Mouse (Mus musculus) stomach, postnatal 0 days (tissue): ENCODE measurements around the gene Mctp1. TPM values are rescaled to one million over a fixed set of nuclear protein-coding genes. Genes with fewer than 3 reads are reported as not detected.
A peak's percentile ranks its signal among the peaks of the same experiment; 100 is the strongest.

Experiments used
- ATAC-seq: fragments of 200-750 bp; cut with Nextera tagmentation; 2 replicates; pipeline ENCODE4 v1.8.0; 2017; ENCODE audit not compliant: low FRiP score, low TSS enrichment
- DNase-seq: peaks from one replicate; pipeline ENCODE4 v3.0.0-alpha.2; 2016; ENCODE audit warnings: low spot score
- H3K27ac ChIP-seq: fragments of 300-500 bp; sonication (generic); replicated peaks from 2 replicates; pipeline ENCODE4 v1.5.1; 2014; ENCODE audit warnings: mild to moderate bottlenecking, control low read depth
- H3K27me3 ChIP-seq: fragments of 300-500 bp; sonication (generic); 2 replicates; pipeline ENCODE4 v1.6.1; 2014; ENCODE audit warnings: low read length; ENCODE audit not compliant: control insufficient read depth, insufficient read depth
- H3K36me3 ChIP-seq: fragments of 300-500 bp; sonication (generic); 2 replicates; pipeline ENCODE4 v1.6.1; 2014; ENCODE audit warnings: low read length, mixed read lengths; ENCODE audit not compliant: control insufficient read depth, insufficient read depth
- H3K4me1 ChIP-seq: fragments of 300-500 bp; sonication (generic); replicated peaks from 2 replicates; pipeline ENCODE4 v1.6.1; 2014; ENCODE audit warnings: antibody characterized with exemption; ENCODE audit not compliant: control insufficient read depth, insufficient read depth
- H3K4me2 ChIP-seq: fragments of 300-500 bp; sonication (generic); replicated peaks from 2 replicates; pipeline ENCODE4 v1.6.1; 2014; ENCODE audit warnings: low read depth, mild to moderate bottlenecking, control low read depth, moderate library complexity
- H3K4me3 ChIP-seq: fragments of 300-500 bp; sonication (generic); 2 replicates; pipeline ENCODE4 v1.5.1; 2014; ENCODE audit warnings: low read depth, low read length, control low read depth
- H3K9ac ChIP-seq: fragments of 300-500 bp; sonication (generic); 2 replicates; pipeline ENCODE4 v1.6.1; 2014; ENCODE audit warnings: mild to moderate bottlenecking, low read length, control low read depth, mixed read lengths
- H3K9me3 ChIP-seq: fragments of 300-500 bp; sonication (generic); 2 replicates; pipeline ENCODE4 v1.6.1; 2016; ENCODE audit warnings: low read length; ENCODE audit not compliant: control insufficient read depth
- CTCF ChIP-seq: IDR thresholded peaks from 2 replicates; pipeline ENCODE4 v1.5.1; 2016; ENCODE audit warnings: antibody characterized with exemption, low read depth, mild to moderate bottlenecking, moderate library complexity
- EP300 ChIP-seq: optimal IDR thresholded peaks from 2 replicates; pipeline ENCODE3; 2016; ENCODE audit warnings: antibody characterized with exemption
- WGBS: fragments of 180-500 bp; shearing (Covaris S2); extraction: QIAGEN DNeasy Blood & Tissue Kit; methylation state at CpG from one replicate; pipeline ENCODE4 v1.1.7; 2014; 5-methylcytosine and 5-hydroxymethylcytosine counted together
- polyA plus RNA-seq: library from polyadenylated mRNA; unstranded; fragments of >200 nt; fragmentation: Nextera tagmentation; extraction: Ambion mirVana; gene quantifications from 2 replicates; pipeline ENCODE4 v1.2.1, GENCODE M21; 2015

The Mctp1 gene
- polyA plus RNA-seq, 1 experiment from 2014 or later = 1.1 TPM

DNA sequence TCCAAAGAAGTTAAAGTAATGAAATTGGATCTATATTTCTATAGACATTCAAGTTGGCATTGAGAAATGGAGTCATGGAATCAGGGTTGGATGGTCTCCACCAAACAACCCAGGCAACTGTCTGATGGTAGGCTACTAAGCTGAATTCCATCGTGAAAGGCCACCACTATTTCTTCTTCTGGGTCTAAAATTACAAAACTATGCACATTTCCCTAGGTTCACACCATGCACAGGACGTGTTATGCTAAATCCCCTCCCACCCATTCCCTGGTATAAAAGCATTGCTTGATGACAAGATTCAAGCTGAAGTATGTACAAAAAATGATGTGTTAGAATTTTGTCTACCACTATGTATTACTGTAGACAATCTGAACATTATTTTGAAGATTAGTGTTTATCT lies 634.5 kb downstream of the Mctp1 start:
- DNase-seq (no peak), ATAC-seq (no peak)
- H3K4me3 ChIP-seq = no peak overlapping the region
- H3K9ac ChIP-seq = no peak overlapping the region
- H3K9me3 ChIP-seq = no peaks in the 10 kb centered on the region
- H3K36me3 ChIP-seq = no peaks in the 10 kb centered on the region
- H3K4me2 ChIP-seq = no peak overlapping the region
- no peaks in the 10 kb centered on the region for H3K27me3 ChIP-seq
- H3K27ac ChIP-seq = no peak overlapping the region
- 79% methylated on average over 2 of the region's 2 CpGs for WGBS
- no peaks in the 10 kb centered on the region for H3K4me1 ChIP-seq
- TF ChIP-seq EP300 (no peak), CTCF (no peak)

DNA sequence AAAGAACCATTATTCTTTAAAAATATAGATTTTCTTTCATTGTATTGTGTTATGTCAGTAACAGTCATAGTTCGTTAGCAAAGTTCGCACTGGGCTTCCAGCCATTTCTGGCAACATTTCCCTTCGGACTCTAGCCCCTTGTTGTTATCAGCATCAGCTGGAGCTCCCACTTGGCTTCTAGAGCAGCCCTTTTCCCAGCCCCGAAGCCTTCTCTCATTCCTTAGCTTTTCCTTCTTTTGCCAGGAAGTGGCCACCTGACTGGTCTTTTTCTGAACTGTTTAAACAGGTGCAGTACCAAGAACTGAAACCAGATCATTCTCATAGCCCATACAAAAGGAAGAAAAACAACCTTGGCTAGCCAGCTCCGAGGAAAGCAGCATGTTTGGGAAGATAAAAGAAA lies 645.3 kb downstream of the Mctp1 start:
- ATAC-seq = peak; percentile 38; the same call in 1 of the 2 replicates
- H3K9ac ChIP-seq = no peak overlapping the region
- no peaks in the 10 kb centered on the region for H3K9me3 ChIP-seq
- H3K4me2 ChIP-seq = peak overlapping the region; percentile 4
- no peak overlapping the region for H3K4me3 ChIP-seq
- H3K27me3 ChIP-seq = no peaks in the 10 kb centered on the region
- no peak overlapping the region for H3K27ac ChIP-seq
- no peaks in the 10 kb centered on the region for H3K36me3 ChIP-seq
- H3K4me1 ChIP-seq = no peaks in the 10 kb centered on the region
- DNase-seq = peak; percentile 18
- TF ChIP-seq CTCF = no peak
- TF ChIP-seq EP300 = no peak
- 53% methylated on average over 5 of the region's 5 CpGs for WGBS

DNA sequence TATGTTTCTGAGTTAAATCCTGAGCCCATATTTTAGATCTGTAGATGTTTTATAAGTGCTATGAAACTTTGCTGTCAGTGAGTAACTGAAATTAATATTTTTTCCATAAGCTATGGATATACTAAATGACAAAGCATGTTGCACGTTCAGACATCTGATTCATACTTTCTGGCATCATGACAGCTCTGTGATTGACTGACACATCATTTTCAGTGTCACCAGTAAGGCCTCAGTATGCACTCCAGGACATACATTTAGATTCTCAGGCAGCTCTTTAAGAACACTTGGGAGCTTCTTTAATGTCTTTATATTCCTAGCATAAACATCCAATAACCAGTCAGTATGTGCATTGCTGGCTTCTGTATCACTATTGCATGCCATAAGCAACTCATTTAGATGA lies 659.0 kb downstream of the Mctp1 start:
- ATAC-seq (no peak), DNase-seq (no peak)
- TF ChIP-seq CTCF = no peak
- no peak for TF ChIP-seq EP300
- no peaks in the 10 kb centered on the region for H3K27me3 ChIP-seq
- 48% methylated on average over 1 of the region's 1 CpGs for WGBS
- no peak overlapping the region for H3K4me2 ChIP-seq
- no peaks in the 10 kb centered on the region for H3K36me3 ChIP-seq
- no peaks in the 10 kb centered on the region for H3K9me3 ChIP-seq
- no peak overlapping the region for H3K9ac ChIP-seq
- H3K4me1 ChIP-seq = no peaks in the 10 kb centered on the region
- no peak overlapping the region for H3K4me3 ChIP-seq
- no peak overlapping the region for H3K27ac ChIP-seq

DNA sequence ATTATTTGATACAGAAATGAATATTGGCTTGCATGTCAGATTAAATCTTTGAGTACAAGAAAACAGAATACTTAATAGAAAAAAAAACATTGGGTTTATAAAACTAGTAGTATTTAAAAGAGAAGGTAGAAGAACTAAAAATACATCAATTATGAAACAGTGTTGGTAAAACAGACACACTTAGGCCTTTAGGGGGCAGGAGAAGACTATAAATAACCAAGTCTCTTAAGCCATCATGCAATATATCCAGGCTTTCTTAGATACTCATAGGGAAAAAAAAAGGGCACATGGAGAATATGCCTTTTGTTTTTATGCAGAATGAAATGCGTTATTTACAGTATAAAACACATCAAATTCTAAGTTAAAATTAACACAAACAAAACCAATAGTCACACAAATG lies 661.0 kb downstream of the Mctp1 start:
- Histone ChIP-seq H3K27ac (no peak overlapping the region), H3K27me3 (no peaks in the 10 kb centered on the region), H3K4me3 (no peak overlapping the region), H3K36me3 (no peaks in the 10 kb centered on the region), H3K9ac (no peak overlapping the region), H3K4me2 (no peak overlapping the region), H3K9me3 (no peaks in the 10 kb centered on the region), H3K4me1 (no peaks in the 10 kb centered on the region)
- DNase-seq = no peak
- peak; percentile 64 for TF ChIP-seq CTCF
- TF ChIP-seq EP300 = no peak
- 74% methylated on average over 1 of the region's 1 CpGs for WGBS
- ATAC-seq = no peak

DNA sequence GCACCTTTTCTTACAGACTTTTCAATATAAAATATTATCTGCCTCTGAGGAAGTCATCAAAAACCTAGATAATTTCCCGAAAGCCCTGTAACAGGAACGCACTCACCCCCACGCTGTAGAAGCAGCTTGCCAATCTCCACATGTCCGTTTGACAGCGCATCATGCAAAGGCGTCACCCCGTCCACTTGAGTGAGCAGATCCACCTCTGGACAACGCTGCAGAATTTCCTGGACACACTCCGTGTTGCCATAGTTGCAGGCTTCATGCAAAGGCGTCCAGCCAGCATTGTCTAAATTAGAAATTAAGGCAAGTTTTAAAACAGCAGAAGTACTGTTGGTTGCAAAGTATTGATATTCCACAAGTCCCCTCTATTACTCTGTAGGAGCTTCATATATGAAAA lies 662.1 kb downstream of the Mctp1 start:
- no peaks in the 10 kb centered on the region for H3K4me1 ChIP-seq
- no peak for TF ChIP-seq CTCF
- no peak for TF ChIP-seq EP300
- DNase-seq (no peak), ATAC-seq (no peak)
- H3K4me3 ChIP-seq = no peak overlapping the region
- no peaks in the 10 kb centered on the region for H3K27me3 ChIP-seq
- H3K36me3 ChIP-seq = no peaks in the 10 kb centered on the region
- H3K4me2 ChIP-seq = no peak overlapping the region
- 83% methylated on average over 10 of the region's 10 CpGs for WGBS
- no peak overlapping the region for H3K9ac ChIP-seq
- H3K9me3 ChIP-seq = no peaks in the 10 kb centered on the region
- H3K27ac ChIP-seq = no peak overlapping the region

DNA sequence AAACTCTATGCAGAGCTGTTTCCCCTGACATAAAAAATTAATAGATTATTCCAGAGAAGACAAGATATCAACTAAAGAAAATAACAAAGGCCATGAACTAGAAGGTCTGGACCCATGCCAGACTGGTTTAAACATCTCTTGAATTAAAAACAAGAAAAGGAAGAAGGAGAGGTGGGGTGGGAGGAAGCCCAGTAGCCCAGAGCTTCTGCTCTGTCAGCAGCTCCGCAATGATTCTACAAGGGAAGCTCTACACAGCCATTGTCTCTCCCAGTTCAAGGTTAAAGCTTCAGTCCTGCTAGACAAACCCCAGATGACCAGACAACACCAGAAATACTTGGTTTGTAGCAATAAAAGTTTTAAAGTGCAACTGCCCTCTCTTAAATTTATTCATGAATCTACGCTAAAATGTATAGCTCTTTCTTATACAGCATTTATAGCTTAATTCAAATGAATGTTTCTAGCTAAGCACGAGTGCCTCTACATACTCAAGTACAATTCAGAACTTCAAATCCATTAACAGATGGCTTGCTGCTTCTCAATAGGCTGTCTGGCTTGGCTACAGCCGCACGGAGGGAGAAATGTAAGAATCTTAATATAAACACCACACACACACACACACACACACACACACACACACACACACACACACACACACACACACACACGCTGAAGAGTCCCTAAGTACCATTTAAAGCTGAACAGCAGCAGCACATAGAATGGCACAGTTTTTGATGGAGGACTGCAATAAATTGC lies 663.0 kb downstream of the Mctp1 start:
- H3K9ac ChIP-seq = no peak overlapping the region
- H3K9me3 ChIP-seq = no peaks in the 10 kb centered on the region
- no peaks in the 10 kb centered on the region for H3K27me3 ChIP-seq
- TF ChIP-seq EP300 = no peak
- TF ChIP-seq CTCF = no peak
- no peak for ATAC-seq
- no peak overlapping the region for H3K4me3 ChIP-seq
- WGBS = 50% methylated on average over 6 of the region's 6 CpGs
- DNase-seq = no peak
- H3K4me2 ChIP-seq = no peak overlapping the region
- no peaks in the 10 kb centered on the region for H3K4me1 ChIP-seq
- no peak overlapping the region for H3K27ac ChIP-seq
- no peaks in the 10 kb centered on the region for H3K36me3 ChIP-seq
